Mouse (Mus musculus): Measurements from ENCODE around the gene Colgalt2.
"Not testable (repeated sequence)": the region's sequence is repeated elsewhere in the genome, so short reads cannot be mapped to it uniquely, and the experiment has no call there.

Colgalt2 gene

GRCm38 (mm10) chr1:152422295-152422694, 22.7 kb downstream of the Colgalt2 start:
- DNase-seq, result no peak

- no peak for DNase-seq
These were observed 23.4 kb downstream of the Colgalt2 start for GRCm38 (mm10) chr1:152423052-152423451.

DNA sequence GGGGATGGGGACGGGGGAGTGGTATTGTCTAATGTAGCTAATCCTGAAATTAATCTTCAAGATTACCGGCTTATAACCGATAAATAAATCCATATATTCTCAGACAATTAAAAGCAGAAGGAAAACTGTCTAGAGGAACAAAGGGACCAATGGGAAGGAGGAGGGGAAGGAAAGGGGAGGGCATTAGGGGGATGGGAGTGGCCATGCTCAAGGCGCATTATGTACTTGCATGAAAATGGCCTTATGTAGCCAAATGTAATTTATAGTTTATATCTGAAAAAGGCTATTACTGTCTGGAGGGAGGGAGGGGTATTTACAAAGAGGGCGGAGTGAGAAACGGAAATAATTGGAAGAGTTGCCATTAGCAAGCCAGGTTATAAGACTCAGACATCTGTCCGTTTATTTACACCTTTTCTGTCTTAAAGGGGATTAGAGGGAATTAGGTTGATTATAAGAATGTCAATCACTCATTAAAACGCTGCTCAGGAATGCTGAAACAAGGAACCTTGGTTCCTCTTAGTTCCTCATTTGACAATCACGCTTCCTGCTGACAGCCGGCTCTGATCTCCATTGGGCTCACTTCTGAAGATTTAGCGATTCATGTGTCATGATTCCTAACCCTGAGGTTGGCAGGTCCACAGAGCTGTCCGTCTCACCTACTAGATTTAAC, 28.4 kb downstream of the Colgalt2 start:
- no peak for DNase-seq

- DNase-seq, result no peak
These were observed 30.2 kb downstream of the Colgalt2 start for GRCm38 (mm10) chr1:152429805-152430204.

GRCm38 (mm10) chr1:152434166-152434565, 34.5 kb downstream of the Colgalt2 start:
- no peak for DNase-seq

DNA sequence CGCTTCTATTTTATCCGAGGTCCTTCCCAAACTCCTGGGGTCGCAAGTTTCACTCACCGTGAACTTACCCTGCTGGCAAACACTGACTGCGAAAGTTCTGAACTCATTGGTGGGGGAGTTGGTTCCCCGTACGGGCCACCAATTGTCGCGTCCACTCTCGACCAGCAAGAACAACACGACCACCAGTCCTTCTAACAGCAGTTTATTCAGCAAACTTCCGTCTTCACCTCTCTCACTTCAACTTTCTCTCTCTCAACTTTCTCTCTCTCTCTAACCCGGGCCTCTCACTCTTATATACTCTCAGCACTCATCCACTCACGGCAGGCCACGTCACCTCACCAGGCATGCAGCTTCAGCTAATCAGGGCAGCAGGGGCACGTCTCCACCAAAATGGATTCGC, 37.9 kb downstream of the Colgalt2 start:
- not testable (repeated sequence) for DNase-seq

DNA sequence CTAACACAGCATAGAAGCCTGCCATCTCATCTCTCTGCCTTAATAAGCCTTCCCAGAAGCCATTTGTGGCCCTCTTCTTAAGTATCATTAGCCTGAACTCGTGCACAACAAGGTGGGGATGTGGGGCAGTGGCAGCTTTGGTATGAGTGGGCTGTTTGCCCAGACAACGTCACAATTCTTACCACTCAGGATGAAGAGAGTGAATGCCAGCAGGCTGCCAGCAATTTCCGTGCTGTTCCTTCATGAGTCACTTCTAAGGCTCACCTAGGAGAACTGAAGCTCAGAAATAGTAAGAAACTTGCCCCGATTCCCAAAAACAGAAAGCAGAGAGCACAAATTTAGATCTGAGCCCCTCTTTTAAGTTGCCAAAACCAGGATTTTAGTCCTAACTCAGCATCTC, 39.8 kb downstream of the Colgalt2 start:
- DNase-seq, result peak; percentile 30

DNA sequence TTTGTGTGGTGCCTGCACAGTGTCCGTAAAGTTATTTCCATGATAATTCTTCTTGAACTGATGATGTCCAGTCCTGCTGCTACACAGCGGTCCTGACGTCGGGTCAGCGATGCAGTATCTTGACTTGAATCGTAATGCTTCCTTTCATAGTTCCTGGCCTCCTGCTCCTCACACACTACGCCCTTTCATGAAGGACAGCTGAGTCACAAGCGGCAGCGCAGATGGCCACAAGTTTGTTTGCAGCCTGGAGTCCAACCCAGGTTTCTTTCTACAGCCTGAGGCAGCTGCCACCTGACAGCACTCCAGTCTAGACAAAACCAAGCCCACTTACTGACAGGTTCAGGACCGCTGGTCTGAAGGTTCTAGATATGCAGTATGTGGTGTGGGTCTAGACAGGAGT, 40.2 kb downstream of the Colgalt2 start:
- DNase-seq, result no peak

- DNase-seq, result no peak
These were observed 45.0 kb downstream of the Colgalt2 start for GRCm38 (mm10) chr1:152444630-152445029.

DNA sequence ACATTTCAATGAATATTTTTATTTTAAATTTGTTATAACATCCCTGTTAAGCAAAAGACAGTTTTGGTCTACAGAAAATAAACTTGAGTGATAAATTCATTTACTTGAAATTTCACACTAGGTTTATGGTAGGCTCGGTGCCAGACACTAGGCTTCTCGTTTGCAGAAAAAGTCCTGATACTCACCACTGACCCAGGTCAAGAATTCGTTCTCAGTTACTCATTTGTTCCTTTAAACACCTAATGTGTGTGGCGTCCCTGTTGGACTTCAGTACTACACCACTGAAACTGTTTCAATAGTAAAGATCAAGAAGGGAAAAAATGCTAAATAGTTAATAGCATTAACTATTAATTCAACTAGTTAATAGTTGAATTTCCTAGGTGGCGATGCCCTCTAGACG, 46.3 kb downstream of the Colgalt2 start:
- no peak for DNase-seq

- DNase-seq, result no peak
These were observed 54.9 kb downstream of the Colgalt2 start for GRCm38 (mm10) chr1:152454536-152454935.

GRCm38 (mm10) chr1:152455275-152456243, 55.9 kb downstream of the Colgalt2 start:
- no peak for DNase-seq

- no peak for DNase-seq
These were observed 56.6 kb downstream of the Colgalt2 start for GRCm38 (mm10) chr1:152456266-152456665.

GRCm38 (mm10) chr1:152457596-152457995, 58.0 kb downstream of the Colgalt2 start:
- no peak for DNase-seq

GRCm38 (mm10) chr1:152458996-152459395, 59.4 kb downstream of the Colgalt2 start:
- DNase-seq, result no peak

- DNase-seq, result no peak
These were observed 61.3 kb downstream of the Colgalt2 start for GRCm38 (mm10) chr1:152460931-152461330.

- DNase-seq, result peak; percentile 51
These were observed 62.2 kb downstream of the Colgalt2 start for GRCm38 (mm10) chr1:152461814-152462213.

- peak; percentile 41 for DNase-seq
These were observed 62.7 kb downstream of the Colgalt2 start for GRCm38 (mm10) chr1:152462348-152462747.

DNA sequence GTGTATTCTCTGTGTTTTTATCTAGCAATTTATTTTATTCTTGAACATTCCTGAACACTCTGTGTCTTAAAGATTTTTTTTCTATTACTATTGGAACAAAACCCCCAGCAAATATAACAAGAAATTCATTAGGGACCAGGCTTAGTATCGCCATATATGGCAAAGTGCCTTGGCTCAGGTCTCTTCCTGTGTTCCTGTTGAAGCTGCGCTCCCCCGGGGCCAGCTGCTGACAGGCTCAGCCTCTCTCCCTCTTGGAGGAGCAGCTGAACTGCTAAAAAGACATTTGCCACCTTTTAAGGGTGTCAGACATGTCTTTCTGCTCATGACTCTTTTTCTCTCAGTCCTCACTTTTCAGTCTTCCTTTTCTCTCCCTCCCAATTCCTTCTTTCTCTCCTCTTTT, 66.7 kb downstream of the Colgalt2 start:
- DNase-seq, result no peak

DNA sequence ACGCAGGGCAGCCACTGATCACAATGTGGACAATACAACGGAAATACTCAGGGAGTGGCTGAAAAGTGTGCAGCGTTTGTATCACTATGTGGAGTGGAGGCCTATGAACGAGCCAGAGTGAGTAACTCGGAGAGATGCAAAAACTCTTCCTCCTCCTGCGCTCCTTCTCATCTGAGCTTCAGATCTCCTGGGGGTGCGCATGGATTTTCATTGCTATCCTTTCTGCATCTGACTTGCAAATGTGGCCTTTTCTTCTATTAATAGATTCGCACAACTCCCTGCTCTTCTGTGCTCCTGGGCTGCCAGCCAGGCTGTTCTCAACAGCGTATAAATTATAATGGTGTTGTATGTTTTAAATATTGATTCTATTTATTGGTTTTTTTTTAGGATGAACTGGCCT, 68.8 kb downstream of the Colgalt2 start:
- DNase-seq, result no peak

- no peak for DNase-seq
These were observed 76.5 kb downstream of the Colgalt2 start for GRCm38 (mm10) chr1:152476126-152476525.

- DNase-seq, result no peak
These were observed 91.2 kb downstream of the Colgalt2 start for GRCm38 (mm10) chr1:152490842-152491241.

DNA sequence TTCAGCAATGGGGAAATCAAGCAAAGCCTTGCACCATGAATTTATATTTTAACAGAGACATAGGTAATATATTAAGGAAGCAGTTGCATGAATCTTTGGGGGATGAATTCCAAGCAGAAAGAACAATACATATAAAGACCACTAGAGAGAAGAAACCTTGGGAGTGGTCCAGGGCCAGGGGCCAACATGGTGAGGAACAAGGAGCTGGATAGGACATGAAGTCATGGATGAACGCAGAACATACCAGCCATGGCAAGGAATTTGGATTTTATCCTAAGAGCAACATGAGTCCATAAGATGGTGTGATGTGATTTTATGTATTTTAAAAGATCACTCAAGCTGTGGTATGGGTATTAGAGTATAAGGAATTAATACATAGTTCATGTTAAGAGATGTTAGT, 92.6 kb downstream of the Colgalt2 start:
- no peak for DNase-seq

DNA sequence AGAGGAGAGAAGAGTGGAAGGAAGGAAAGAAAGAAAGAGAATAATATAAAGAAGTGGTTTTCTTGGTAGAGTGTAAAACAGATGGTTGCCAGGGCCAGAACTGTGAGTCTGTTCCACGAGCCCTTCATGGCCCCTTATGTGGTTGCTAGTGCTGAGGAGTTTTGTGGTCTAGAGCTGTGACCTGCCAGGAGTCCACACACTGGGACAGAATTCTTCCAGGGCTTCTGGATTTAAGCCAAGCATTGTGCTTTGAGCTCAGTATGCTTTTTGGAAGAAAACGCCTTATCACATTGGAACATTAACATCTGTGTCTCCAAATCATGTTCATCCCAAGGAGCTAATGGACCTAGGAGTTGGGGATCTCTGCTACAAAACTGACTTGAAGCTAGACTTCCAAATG, 97.2 kb downstream of the Colgalt2 start:
- no peak for DNase-seq

Data from lung, postnatal 10 days (tissue).